Mouse (Mus musculus) forebrain, embryonic 11.5 days (tissue): Measurements from ENCODE around the gene Msi2. TPM values are rescaled to one million over a fixed set of nuclear protein-coding genes. Genes with fewer than 3 reads are reported as not detected.

Experiments used
- ATAC-seq: fragments of 200-750 bp; cut with Nextera tagmentation; replicated peaks from 2 replicates; pipeline ENCODE4 v1.8.0; 2017; ENCODE audit warnings: moderate TSS enrichment; ENCODE audit not compliant: low FRiP score
- DNase-seq: peaks from one replicate; pipeline ENCODE4 v3.0.0-alpha.2; 2017; ENCODE audit warnings: low spot score
- H3K27ac ChIP-seq: fragments of 300-500 bp; sonication (generic); 2 replicates; pipeline ENCODE4 v1.5.1; 2014; ENCODE audit warnings: low read depth, low read length
- H3K27me3 ChIP-seq: fragments of 300-500 bp; sonication (generic); 2 replicates; pipeline ENCODE4 v1.6.1; 2014; ENCODE audit warnings: mild to moderate bottlenecking, low read length, mixed read lengths; ENCODE audit not compliant: control insufficient read depth, insufficient read depth
- H3K36me3 ChIP-seq: fragments of 300-500 bp; sonication (generic); 2 replicates; pipeline ENCODE4 v1.6.1; 2014; ENCODE audit warnings: mild to moderate bottlenecking, low read length, moderate library complexity, mixed read lengths; ENCODE audit not compliant: control insufficient read depth, insufficient read depth
- H3K4me1 ChIP-seq: fragments of 300-500 bp; sonication (generic); replicated peaks from 2 replicates; pipeline ENCODE4 v1.6.1; 2014; ENCODE audit warnings: low read length, mixed read lengths; ENCODE audit not compliant: control insufficient read depth, insufficient read depth
- H3K4me2 ChIP-seq: fragments of 300-500 bp; sonication (generic); 2 replicates; pipeline ENCODE4 v1.6.1; 2014; ENCODE audit warnings: low read depth, mild to moderate bottlenecking, low read length, moderate library complexity, mixed read lengths; ENCODE audit not compliant: severe bottlenecking
- H3K4me3 ChIP-seq: fragments of 300-500 bp; sonication (generic); 2 replicates; pipeline ENCODE4 v1.5.1; 2014; ENCODE audit warnings: low read depth, low read length
- H3K9ac ChIP-seq: fragments of 300-500 bp; sonication (generic); 2 replicates; pipeline ENCODE4 v1.6.1; 2014; ENCODE audit warnings: low read length
- H3K9me3 ChIP-seq: fragments of 300-500 bp; sonication (generic); 2 replicates; pipeline ENCODE4 v1.6.1; 2016; ENCODE audit warnings: low read length, mixed read lengths; ENCODE audit not compliant: control insufficient read depth
- WGBS: fragments of 180-500 bp; shearing (Covaris S2); extraction: QIAGEN DNeasy Blood & Tissue Kit; methylation state at CpG from one replicate; pipeline ENCODE4 v1.1.7; 2014; 5-methylcytosine and 5-hydroxymethylcytosine counted together
- polyA plus RNA-seq: library from polyadenylated mRNA; unstranded; fragments of >200 nt; fragmentation: Nextera tagmentation; extraction: Ambion mirVana; gene quantifications from 2 replicates; pipeline ENCODE4 v1.2.1, GENCODE M21; 2014

Gene Msi2
- polyA plus RNA-seq, 1 experiment from 2014 or later = 26.2 TPM

DNA sequence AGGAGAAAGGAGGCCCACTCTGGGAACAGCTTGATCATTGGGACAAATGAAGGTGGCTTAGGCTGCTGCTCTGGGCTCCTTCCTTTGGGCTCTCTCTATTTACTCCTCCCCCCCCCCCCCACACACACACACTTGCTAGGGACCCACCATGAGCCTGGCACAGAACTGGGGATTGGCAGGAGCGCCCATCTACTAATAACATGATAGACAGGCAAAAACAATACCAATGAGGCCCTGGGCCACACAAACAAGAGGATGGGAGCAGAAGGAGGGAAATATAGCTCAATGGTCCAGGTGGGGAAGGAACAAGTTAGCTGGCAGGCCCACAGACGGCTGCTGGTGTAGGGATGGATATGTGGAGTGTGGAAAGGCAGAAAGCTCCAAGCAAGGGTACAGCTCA, 203.0 kb downstream of the Msi2 start:
- H3K36me3 ChIP-seq = no peaks in the 10 kb centered on the region; the same call in 1 of the 2 replicates
- no peak overlapping the region for H3K4me2 ChIP-seq
- no peak for DNase-seq
- 87% methylated on average over 2 of the region's 2 CpGs for WGBS
- H3K27me3 ChIP-seq = no peaks in the 10 kb centered on the region
- H3K27ac ChIP-seq = no peak overlapping the region
- H3K9me3 ChIP-seq = no peaks in the 10 kb centered on the region
- peaks cover 31% of the 10 kb centered on the region for H3K4me1 ChIP-seq
- H3K4me3 ChIP-seq = no peak overlapping the region
- ATAC-seq = no peak
- H3K9ac ChIP-seq = no peak overlapping the region

GRCm38 (mm10) chr11:88514151-88514926, 204.0 kb downstream of the Msi2 start:
- H3K27me3 ChIP-seq = no peaks in the 10 kb centered on the region
- 91% methylated on average over 12 of the region's 12 CpGs for WGBS
- no peak overlapping the region for H3K4me2 ChIP-seq
- no peak overlapping the region for H3K27ac ChIP-seq
- H3K9me3 ChIP-seq = no peaks in the 10 kb centered on the region
- no peak overlapping the region for H3K9ac ChIP-seq
- H3K4me3 ChIP-seq = no peak overlapping the region
- no peaks in the 10 kb centered on the region; the same call in 1 of the 2 replicates for H3K36me3 ChIP-seq
- ATAC-seq (no peak), DNase-seq (no peak)
- H3K4me1 ChIP-seq = peaks cover 31% of the 10 kb centered on the region

DNA sequence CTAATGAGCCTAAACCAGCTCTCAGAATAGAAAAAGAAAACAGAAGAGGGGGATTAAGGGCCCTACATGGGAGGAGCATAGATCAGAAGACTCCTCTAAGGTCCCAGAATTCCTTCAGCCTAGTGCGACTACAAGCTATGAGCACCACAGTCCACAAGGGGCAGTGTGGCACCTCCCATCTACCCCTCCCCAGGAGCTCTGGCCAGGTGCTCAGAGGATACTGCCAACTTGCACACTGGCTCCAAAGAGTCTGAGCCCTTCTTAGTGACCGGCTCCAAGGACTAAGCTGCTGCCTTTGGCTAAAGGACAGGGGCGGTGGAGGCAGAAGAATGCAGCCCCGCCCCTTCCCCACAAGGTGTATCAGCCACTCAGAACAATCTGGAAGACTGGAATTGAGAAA, 205.7 kb downstream of the Msi2 start:
- Histone ChIP-seq H3K9me3 (no peaks in the 10 kb centered on the region), H3K4me1 (peaks cover 34% of the 10 kb centered on the region), H3K36me3 (no peaks in the 10 kb centered on the region; the same call in 1 of the 2 replicates), H3K9ac (no peak overlapping the region), H3K4me3 (no peak overlapping the region), H3K4me2 (no peak overlapping the region), H3K27ac (peak overlapping the region; percentile 41; the same call in 1 of the 2 replicates), H3K27me3 (no peaks in the 10 kb centered on the region)
- ATAC-seq = peak; percentile 74
- DNase-seq = peak; percentile 72
- 17% methylated on average over 4 of the region's 4 CpGs for WGBS

DNA sequence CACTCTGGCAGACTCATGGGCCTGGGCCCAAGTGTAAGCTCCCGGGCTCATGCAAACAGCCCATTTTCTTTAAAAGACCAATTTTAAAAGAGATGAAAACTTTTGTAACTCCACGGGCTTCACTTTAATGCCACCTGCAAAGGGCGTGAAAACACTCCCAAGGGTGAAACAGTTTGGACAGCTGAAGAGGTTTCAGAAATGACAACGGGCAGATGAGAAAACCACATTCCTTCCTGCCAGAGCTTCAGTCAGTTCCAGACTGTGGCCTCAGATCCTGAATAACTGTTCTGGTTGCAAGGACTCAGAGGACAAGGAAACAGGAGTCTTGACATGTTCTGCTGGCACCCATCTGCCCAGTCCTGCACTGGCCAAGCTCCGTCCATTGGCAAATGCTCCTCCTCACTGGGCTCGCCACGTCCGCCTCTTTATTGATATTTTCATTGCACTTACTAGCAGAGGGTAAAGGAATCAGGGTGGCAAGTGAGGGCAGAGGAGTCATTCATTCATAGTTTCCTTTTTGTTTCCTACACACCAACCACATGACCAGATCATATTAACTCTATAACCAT, 207.9 kb downstream of the Msi2 start:
- no peaks in the 10 kb centered on the region for H3K9me3 ChIP-seq
- no peaks in the 10 kb centered on the region for H3K27me3 ChIP-seq
- H3K4me2 ChIP-seq = no peak overlapping the region
- no peak overlapping the region for H3K4me3 ChIP-seq
- H3K4me1 ChIP-seq = peaks cover 24% of the 10 kb centered on the region
- DNase-seq (no peak), ATAC-seq (no peak)
- H3K36me3 ChIP-seq = no peaks in the 10 kb centered on the region
- H3K9ac ChIP-seq = no peak overlapping the region
- H3K27ac ChIP-seq = no peak overlapping the region
- 95% methylated on average over 8 of the region's 8 CpGs for WGBS

- Histone ChIP-seq H3K4me2 (no peak overlapping the region), H3K9ac (no peak overlapping the region), H3K36me3 (no peaks in the 10 kb centered on the region), H3K9me3 (no peaks in the 10 kb centered on the region), H3K4me1 (peaks cover 24% of the 10 kb centered on the region), H3K27me3 (no peaks in the 10 kb centered on the region), H3K4me3 (no peak overlapping the region), H3K27ac (no peak overlapping the region)
- DNase-seq (no peak), ATAC-seq (no peak)
- WGBS = 92% methylated on average over 4 of the region's 4 CpGs
Measured at GRCm38 (mm10) chr11:88509464-88509863, 208.8 kb downstream of the Msi2 start.

DNA sequence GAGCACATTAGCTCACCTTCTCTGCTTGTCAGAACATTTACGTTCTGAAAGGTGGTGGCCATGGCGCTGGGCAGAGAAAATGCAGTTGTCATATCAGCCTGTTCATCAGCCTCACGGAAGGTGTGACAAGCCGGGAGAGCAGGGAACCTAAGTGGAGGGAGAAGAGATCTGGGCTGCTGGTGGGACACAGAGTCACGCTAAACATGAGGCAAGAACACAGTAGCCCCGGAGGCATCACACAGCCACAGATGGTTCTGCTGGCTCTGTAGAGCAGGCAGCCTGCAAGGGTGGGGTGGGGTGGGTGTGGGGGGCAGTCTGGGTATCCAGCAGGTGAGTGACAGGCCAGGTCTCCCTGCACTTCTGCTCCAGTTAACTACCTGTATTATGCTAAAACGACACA, 210.2 kb downstream of the Msi2 start:
- ATAC-seq = no peak
- 74% methylated on average over 7 of the region's 7 CpGs for WGBS

GRCm38 (mm10) chr11:88506544-88507419, 211.5 kb downstream of the Msi2 start:
- ATAC-seq (no peak), DNase-seq (no peak)
- 56% methylated on average over 5 of the region's 5 CpGs for WGBS
- no peaks in the 10 kb centered on the region for H3K36me3 ChIP-seq
- peaks cover 13% of the 10 kb centered on the region for H3K4me1 ChIP-seq
- H3K27me3 ChIP-seq = no peaks in the 10 kb centered on the region
- no peaks in the 10 kb centered on the region for H3K9me3 ChIP-seq
- no peak overlapping the region for H3K9ac ChIP-seq
- H3K4me3 ChIP-seq = no peak overlapping the region
- peak overlapping the region; percentile 33 for H3K27ac ChIP-seq
- H3K4me2 ChIP-seq = no peak overlapping the region

More for the DNA sequence above, 210.2 kb downstream of the Msi2 start:
- Histone ChIP-seq H3K4me2 (no peak overlapping the region), H3K36me3 (no peaks in the 10 kb centered on the region), H3K27ac (0 out of 2 replicates have a peak overlapping the region, but pooled peaks have one; percentile 5), H3K4me3 (no peak overlapping the region), H3K9me3 (no peaks in the 10 kb centered on the region), H3K9ac (no peak overlapping the region), H3K4me1 (peaks cover 24% of the 10 kb centered on the region), H3K27me3 (no peaks in the 10 kb centered on the region)
- no peak for DNase-seq

DNA sequence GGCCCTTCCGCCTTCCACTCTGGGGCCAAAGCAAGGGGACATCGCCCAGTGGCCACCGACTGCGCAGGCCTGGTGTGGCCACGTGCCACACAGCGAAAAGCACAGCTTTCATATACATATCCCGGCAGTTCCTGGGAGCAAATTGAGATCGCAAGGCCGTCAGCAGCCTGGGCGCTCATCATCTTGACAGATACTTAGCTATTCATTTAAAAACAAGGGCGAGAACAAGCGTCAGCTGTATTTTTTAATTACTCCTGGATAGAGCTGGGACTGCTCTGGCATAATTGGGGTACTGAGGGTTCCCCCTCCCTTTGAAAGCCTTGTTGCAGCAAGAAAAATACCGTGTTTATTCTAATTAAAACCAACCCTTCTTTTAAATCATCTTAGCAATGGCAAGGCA, 212.2 kb downstream of the Msi2 start:
- Histone ChIP-seq H3K4me1 (peaks cover 16% of the 10 kb centered on the region), H3K4me2 (no peak overlapping the region), H3K9me3 (no peaks in the 10 kb centered on the region), H3K4me3 (no peak overlapping the region), H3K9ac (no peak overlapping the region), H3K27me3 (no peaks in the 10 kb centered on the region), H3K27ac (0 out of 2 replicates have a peak overlapping the region, but pooled peaks have one; percentile 20), H3K36me3 (no peaks in the 10 kb centered on the region)
- no peak for DNase-seq
- WGBS = 71% methylated on average over 13 of the region's 13 CpGs
- no peak for ATAC-seq
